Mouse (Mus musculus) spleen, adult 2 months (tissue): ENCODE data around the gene Runx1.

ENCODE experiments used
- CTCF ChIP-seq: fragments of 200-500 bp; IDR thresholded peaks from 2 replicates; pipeline ENCODE4 v1.5.1; 2011; ENCODE audit warnings: mild to moderate bottlenecking, inconsistent platforms; ENCODE audit not compliant: insufficient read depth, insufficient read length, insufficient replicate concordance; ENCODE audit errors: extremely low read depth
- POLR2A ChIP-seq: fragments of 200-500 bp; IDR thresholded peaks from 2 replicates; pipeline ENCODE4 v1.6.1; 2011; ENCODE audit warnings: low read depth, low read length, inconsistent platforms

DNA sequence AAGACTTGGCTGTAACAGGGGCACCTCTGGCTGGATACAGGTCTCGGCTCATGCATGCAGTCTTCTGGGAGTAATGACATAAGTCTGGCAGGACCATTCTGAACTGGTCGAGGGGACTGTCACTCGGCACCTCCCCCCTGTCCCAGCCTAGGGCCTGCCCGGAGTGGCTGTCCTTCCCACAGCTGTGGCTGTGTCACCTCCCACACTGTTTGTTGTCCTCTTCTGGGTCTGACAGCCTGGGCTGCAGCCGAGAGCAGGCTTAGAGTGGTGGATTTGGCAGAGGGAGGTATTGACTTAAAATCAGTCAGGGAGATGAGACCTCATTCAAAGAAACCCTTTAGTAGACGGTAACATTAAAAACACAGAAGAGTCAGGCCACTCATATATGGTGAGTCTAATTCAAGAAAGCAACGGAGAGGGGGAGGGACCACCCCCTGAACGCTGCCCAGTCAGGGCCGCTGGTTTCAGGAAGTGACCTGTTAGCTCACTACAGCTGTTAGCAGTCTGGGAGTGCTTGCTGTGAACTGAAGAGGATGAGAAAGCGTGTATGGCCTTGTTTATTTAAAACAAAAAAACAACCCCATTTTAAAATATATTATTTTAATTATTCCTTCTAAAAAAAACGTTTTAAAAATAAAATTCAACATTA lies 193.7 kb downstream of the Runx1 start:
- TF ChIP-seq CTCF (no peak), POLR2A (no peak)
